Mouse (Mus musculus) heart, adult 18-20 months (tissue): Measurements from ENCODE around the gene Ssxb5. TPM values are rescaled to one million over a fixed set of nuclear protein-coding genes. Genes with fewer than 3 reads are reported as not detected.
A peak's percentile ranks its signal among the peaks of the same experiment; 100 is the strongest.
"Not testable (repeated sequence)": the region's sequence is repeated elsewhere in the genome, so short reads cannot be mapped to it uniquely, and the experiment has no call there.

Source experiments
- DNase-seq, 2 experiments: peaks; one replicate each; pipeline ENCODE4 v3.0.0; 2021 to 2022; ENCODE audit warnings: mixed read lengths in 1 of 2
- long read RNA-seq, 2 experiments: library from polyadenylated mRNA; stranded (forward); transcript quantifications; one replicate each; pipeline ENCODE4 v2.0.0; 2021
- total RNA-seq, 2 experiments: library from RNA; stranded (reverse); gene quantifications; 2 replicates each; pipeline ENCODE4 v1.2.3; 2021

Ssxb5 gene
- total RNA-seq, result not detected
- long read RNA-seq, experiment 1, result 0 reads
- long read RNA-seq, experiment 2, result 0 reads

DNA sequence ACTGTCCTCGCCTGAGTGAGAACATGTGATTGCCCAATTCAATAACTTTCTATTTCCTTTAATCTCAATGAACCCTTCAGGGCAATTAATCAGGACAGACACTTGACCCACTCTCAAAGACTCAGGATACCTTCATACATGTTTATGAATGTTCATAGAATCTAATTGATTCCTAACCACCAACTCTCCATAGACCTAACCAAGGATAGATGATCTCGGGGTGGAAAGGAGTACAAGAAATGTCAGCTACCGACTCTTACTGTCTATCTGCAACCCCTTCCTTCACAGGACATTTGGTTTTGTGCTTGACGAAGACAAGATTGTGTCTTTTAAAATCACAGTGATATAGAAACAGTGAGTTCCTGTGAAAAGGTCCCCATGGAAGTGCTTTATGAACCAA lies at the start of gene Ssxb5:
Gene Ssxb5, plus strand, starts transcription at position 301 of the 400 bp plus-strand sequence.
- not testable (repeated sequence) for DNase-seq

GRCm38 (mm10) chrX:8832043-8832442 lies 28.6 kb downstream of the Ssxb5 start:
- DNase-seq, result peak; percentile 4 to 63

GRCm38 (mm10) chrX:8843694-8844093 lies 40.2 kb downstream of the Ssxb5 start, which contains the start of gene Gm6592:
Gene Gm6592, plus strand, starts transcription at chrX:8843994.
- no peak for DNase-seq

GRCm38 (mm10) chrX:8852486-8852885 lies 49.0 kb downstream of the Ssxb5 start:
- no peak for DNase-seq

Other genes starting within 250 kb of the Ssxb5 start
- not detected for gene Ssxb3, start 211.9 kb upstream of the Ssxb5 start, total RNA-seq
- gene Ssxb8, start 112.8 kb upstream of the Ssxb5 start, total RNA-seq, result not detected
- not detected for gene Ssx9, start 55.3 kb upstream of the Ssxb5 start, total RNA-seq
- gene Gm6592, start 40.3 kb downstream of the Ssxb5 start, total RNA-seq, result not detected
- gene Gm5751, start 70.6 kb downstream of the Ssxb5 start, total RNA-seq, result not detected
- under 1 TPM; 0.57 to 0.77 TPM for gene B630019K06Rik, start 88.7 kb downstream of the Ssxb5 start, total RNA-seq
- gene Fthl17b, start 159.3 kb downstream of the Ssxb5 start, total RNA-seq, result not detected
- not detected for gene Fthl17c, start 172.9 kb downstream of the Ssxb5 start, total RNA-seq
- not detected for gene Fthl17d, start 183.1 kb downstream of the Ssxb5 start, total RNA-seq
- not detected for gene Fthl17e, start 229.8 kb downstream of the Ssxb5 start, total RNA-seq